Mouse (Mus musculus) lung, embryonic 15.5 days (tissue): ENCODE data around the gene Fsd2. TPM values are rescaled to one million over a fixed set of nuclear protein-coding genes. Genes with fewer than 3 reads are reported as not detected.

Experiments used
- ATAC-seq: fragments of 200-750 bp; cut with Nextera tagmentation; 2 replicates; pipeline ENCODE4 v1.8.0; 2017; ENCODE audit warnings: moderate number of reproducible peaks, borderline replicate concordance; ENCODE audit not compliant: low FRiP score, low TSS enrichment; ENCODE audit errors: extremely low read depth
- H3K27ac ChIP-seq: fragments of 300-500 bp; sonication (generic); 2 replicates; pipeline ENCODE4 v1.5.1; 2015; ENCODE audit warnings: moderate library complexity, mild to moderate bottlenecking, inconsistent platforms
- H3K27me3 ChIP-seq: fragments of 300-500 bp; sonication (generic); 2 replicates; pipeline ENCODE4 v1.6.1; 2015; ENCODE audit warnings: inconsistent platforms
- H3K36me3 ChIP-seq: fragments of 300-500 bp; sonication (generic); 2 replicates; pipeline ENCODE4 v1.6.1; 2015; ENCODE audit warnings: inconsistent platforms
- H3K4me1 ChIP-seq: fragments of 300-500 bp; sonication (generic); 2 replicates; pipeline ENCODE4 v1.6.1; 2015; ENCODE audit warnings: inconsistent platforms
- H3K4me2 ChIP-seq: fragments of 300-500 bp; sonication (generic); 2 replicates; pipeline ENCODE4 v1.6.1; 2015; ENCODE audit warnings: inconsistent platforms, mild to moderate bottlenecking, moderate library complexity
- H3K4me3 ChIP-seq: fragments of 300-500 bp; sonication (generic); 2 replicates; pipeline ENCODE4 v1.5.1; 2015; ENCODE audit warnings: mild to moderate bottlenecking, inconsistent platforms
- H3K9ac ChIP-seq: fragments of 300-500 bp; sonication (generic); 2 replicates; pipeline ENCODE4 v1.6.1; 2015; ENCODE audit warnings: inconsistent platforms
- H3K9me3 ChIP-seq: fragments of 300-500 bp; sonication (generic); 2 replicates; pipeline ENCODE4 v1.6.1; 2016; ENCODE audit warnings: inconsistent platforms
- WGBS: fragments of 180-500 bp; shearing (Covaris S2); methylation state at CpG from one replicate; pipeline ENCODE4 v1.1.7; 2015; 5-methylcytosine and 5-hydroxymethylcytosine counted together
- polyA plus RNA-seq: library from polyadenylated mRNA; unstranded; fragments of >200 nt; fragmentation: Nextera tagmentation; extraction: Ambion mirVana; gene quantifications from 2 replicates; pipeline ENCODE4 v1.2.1, GENCODE M21; 2015

Fsd2 gene
- polyA plus RNA-seq, 1 experiment from 2014 or later = 1.8 TPM

DNA sequence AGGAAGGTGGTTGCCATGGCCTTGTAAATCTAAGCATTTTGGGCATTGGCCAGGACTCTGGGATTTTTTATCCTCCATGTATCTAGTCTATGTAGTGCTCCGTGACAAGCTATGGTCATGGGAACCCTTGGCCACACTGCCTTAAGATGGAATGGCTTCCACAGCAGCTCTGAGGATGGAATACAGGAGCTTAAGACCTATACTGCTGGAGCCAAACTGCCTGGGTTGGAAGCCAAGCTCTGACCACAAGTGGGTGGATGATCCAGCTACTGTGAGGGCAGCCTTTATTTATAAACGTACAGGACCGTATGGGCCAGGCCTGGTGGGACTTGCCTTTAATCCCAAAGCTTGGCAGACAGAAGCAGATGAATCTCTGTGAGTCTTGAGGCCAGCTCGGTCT lies 30.3 kb downstream of the Fsd2 start:
- no peak overlapping the region for H3K9ac ChIP-seq
- no peak for ATAC-seq
- H3K4me2 ChIP-seq = no peak overlapping the region
- no peaks in the 10 kb centered on the region for H3K9me3 ChIP-seq
- WGBS = 83% methylated on average over 4 of the region's 4 CpGs
- no peak overlapping the region for H3K4me3 ChIP-seq
- H3K27me3 ChIP-seq = no peaks in the 10 kb centered on the region
- H3K27ac ChIP-seq = no peak overlapping the region
- no peaks in the 10 kb centered on the region for H3K4me1 ChIP-seq
- H3K36me3 ChIP-seq = peaks cover 38% of the 10 kb centered on the region

DNA sequence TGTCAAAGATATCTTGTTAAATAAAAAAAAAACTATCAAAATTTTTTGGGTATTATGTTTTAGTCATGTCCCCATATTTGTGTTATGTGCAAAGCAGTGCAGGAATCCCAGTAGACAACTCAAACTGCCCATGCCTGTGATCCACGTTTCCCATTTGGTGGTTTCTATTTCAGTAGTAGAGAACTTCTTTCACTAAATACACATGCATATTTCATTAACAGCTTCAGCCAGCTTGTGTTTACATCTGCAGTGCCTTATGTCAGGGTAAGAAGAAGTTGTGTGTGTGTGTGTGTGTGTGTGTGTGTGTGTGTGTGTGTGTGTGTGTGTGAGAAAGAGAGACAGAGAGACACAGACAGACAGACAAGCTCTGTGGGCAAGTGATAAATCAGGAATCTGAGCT lies 35.3 kb downstream of the Fsd2 start:
- H3K27me3 ChIP-seq = no peaks in the 10 kb centered on the region
- WGBS = 62% methylated on average over 1 of the region's 1 CpGs
- H3K36me3 ChIP-seq = peaks cover 65% of the 10 kb centered on the region
- no peak overlapping the region for H3K4me3 ChIP-seq
- no peak for ATAC-seq
- H3K4me2 ChIP-seq = no peak overlapping the region
- no peaks in the 10 kb centered on the region for H3K4me1 ChIP-seq
- H3K9me3 ChIP-seq = no peaks in the 10 kb centered on the region
- H3K27ac ChIP-seq = no peak overlapping the region
- H3K9ac ChIP-seq = no peak overlapping the region

DNA sequence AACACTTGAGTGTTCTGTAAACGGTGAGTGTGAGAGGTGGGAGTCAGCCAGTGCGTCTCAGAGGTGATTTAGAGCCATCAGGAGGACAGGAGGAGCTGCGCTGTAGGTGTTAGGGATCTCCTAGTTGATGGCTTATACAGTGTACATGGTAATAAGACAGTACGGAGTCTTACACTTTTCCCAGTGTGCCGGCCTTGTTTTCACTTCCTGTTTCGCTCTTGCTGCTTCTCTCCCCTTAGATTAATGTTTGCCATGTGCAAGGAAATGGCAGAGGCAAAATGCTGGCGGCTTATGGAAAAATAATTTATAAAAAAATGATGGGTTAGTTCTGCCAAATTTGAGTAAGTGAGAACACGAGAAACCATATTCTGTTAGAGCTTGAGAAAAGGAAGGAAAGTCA lies 37.8 kb downstream of the Fsd2 start:
- no peak overlapping the region for H3K9ac ChIP-seq
- peaks cover 62% of the 10 kb centered on the region for H3K36me3 ChIP-seq
- H3K9me3 ChIP-seq = no peaks in the 10 kb centered on the region
- H3K4me1 ChIP-seq = peaks cover 15% of the 10 kb centered on the region
- H3K4me2 ChIP-seq = no peak overlapping the region
- no peaks in the 10 kb centered on the region for H3K27me3 ChIP-seq
- H3K4me3 ChIP-seq = no peak overlapping the region
- WGBS = 76% methylated on average over 8 of the region's 8 CpGs
- H3K27ac ChIP-seq = no peak overlapping the region
- ATAC-seq = no peak

DNA sequence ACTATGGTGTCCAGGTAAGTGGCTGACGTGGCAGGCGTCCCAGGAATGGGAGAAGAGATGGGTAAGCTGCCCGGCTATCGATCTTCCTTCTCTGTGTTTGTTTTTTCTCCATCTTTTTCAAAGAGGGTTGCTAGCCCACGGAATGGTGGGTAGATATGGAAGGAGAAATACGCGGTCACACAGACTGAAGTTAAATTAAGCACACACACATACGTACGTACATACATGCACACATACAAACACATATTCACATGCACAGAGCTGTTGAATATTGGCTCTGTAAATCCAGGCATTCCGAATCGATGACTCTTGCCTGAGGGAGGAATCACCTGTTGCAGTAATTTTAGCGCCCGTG lies 43.1 kb downstream of the Fsd2 start:
- Histone ChIP-seq H3K4me2 (peak overlapping the region; percentile 69), H3K4me3 (peak overlapping the region; percentile 67), H3K9me3 (no peaks in the 10 kb centered on the region), H3K9ac (peak overlapping the region; percentile 67), H3K27ac (peak overlapping the region; percentile 91; the same call in 1 of the 2 replicates), H3K36me3 (peaks cover 17% of the 10 kb centered on the region; the same call in 1 of the 2 replicates), H3K4me1 (peaks cover 23% of the 10 kb centered on the region), H3K27me3 (no peaks in the 10 kb centered on the region)
- ATAC-seq = no peak
- WGBS = 5% methylated on average over 13 of the region's 13 CpGs

DNA sequence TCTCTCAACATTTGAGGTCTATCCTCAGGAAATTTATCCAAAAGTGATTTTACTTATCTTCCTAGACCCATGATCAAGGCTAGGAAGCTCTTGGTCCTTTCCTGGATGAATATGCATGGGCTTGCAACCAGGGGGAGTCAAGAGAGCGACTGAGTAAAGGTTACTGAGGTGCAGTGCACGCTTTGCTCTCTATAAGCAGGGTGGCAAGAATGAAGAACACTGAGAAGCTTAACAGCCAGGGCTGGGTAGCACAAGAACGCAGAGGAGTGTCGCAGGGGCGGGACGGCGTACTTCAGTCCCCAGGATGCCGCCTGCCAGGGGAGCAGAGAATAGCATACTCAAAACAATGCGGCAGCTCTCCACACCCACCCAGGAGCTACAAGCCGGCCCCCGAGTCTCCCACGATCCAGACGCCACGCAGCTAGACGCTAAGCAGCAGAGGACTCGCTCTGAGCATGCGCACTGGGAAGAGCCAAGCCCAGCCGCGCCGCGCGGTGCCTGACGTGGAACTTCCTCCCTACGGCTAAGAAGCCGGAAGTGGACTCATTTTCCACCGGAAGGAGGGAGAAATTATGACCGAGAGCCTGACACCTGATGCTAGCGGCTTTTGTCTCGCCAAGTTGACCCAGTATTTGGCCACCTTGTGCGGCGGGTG lies 43.6 kb downstream of the Fsd2 start:
- peak; percentile 97 for ATAC-seq
- Histone ChIP-seq H3K9ac (peak overlapping the region; percentile 67), H3K27me3 (no peaks in the 10 kb centered on the region), H3K36me3 (0 out of 2 replicates have a peak, but pooled peaks cover 14% of the 10 kb centered on the region), H3K4me3 (peak overlapping the region; percentile 67), H3K4me1 (peaks cover 23% of the 10 kb centered on the region), H3K4me2 (peak overlapping the region; percentile 69), H3K9me3 (no peaks in the 10 kb centered on the region), H3K27ac (peak overlapping the region; percentile 91)
- WGBS = 1% methylated on average over 31 of the region's 31 CpGs

DNA sequence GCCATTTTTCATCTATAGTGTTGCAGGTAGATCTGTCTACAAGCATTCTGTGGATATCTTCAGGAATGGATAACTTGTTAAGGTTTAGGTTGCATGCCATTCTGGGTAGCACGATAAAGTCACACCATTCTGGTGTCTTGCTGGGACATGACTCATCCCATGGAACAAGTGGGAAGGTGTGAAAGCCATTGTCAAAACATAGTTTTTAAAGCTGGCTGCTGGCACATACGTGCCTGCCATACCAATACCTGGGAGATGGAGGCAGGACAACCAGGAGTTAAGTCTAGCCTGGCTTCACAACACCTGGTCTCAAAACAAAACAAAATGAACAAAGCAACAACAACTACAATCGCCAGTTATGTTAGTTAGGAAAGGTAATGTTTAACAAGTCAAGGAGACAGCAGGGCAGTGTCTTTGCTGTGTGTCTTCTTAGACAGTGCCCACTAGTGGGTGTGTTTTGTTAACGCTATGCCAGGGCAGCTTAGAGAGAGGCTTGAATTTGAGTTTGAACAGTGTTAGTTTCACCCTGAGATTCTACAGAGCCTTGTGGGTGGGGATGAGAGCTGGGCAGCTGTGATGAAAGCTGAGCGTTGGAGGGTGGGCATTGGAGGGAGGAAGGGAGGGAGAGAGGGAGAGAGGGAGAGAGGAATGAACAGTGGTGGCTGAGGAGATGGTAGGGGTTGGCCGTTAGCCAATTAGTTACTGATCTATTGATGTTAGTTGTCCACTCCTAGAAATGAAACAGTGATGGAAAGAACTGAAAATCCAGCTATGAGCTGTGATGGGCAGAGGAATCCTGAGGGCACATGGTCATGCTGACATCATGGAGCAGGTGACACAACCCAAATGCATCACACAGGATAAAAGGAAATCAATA lies 50.4 kb downstream of the Fsd2 start:
- Histone ChIP-seq H3K4me2 (no peak overlapping the region), H3K4me1 (no peaks in the 10 kb centered on the region), H3K27me3 (peaks cover 8% of the 10 kb centered on the region; the same call in 1 of the 2 replicates), H3K36me3 (no peaks in the 10 kb centered on the region), H3K9ac (no peak overlapping the region), H3K4me3 (no peak overlapping the region), H3K9me3 (no peaks in the 10 kb centered on the region), H3K27ac (no peak overlapping the region)
- ATAC-seq = no peak
- 51% methylated on average over 6 of the region's 6 CpGs for WGBS

DNA sequence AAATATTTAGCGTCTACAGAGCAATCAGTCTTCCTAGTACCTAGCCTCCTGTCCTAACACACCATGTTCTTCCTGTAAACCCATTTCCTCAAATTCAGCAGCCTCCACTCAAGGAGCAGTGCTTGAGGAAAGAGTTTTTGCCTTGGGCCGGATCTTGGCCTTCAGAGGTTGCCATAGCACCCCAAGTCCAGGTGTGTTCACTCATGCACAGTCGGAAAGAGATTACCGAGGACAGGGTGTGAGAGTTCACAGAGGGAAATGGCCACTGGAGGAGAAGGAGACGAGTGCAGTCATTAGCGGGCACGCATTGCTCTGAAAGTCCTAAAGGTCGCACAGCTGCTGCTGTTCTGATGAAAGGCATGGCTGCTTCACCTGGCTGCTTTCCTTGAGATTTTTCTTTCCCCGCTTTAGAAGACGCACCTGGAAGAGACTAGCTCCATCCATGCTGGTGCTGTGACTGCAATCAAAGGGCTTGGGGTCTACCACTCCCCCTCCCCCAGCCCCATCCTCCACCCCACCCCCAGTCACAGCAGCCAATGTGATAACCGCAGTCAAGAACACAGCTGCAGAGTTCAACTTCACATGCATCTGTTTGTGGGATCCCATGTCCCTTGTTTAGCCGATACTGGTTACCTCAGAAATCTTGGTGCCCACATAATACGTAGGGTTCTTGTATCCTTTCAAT lies 51.7 kb downstream of the Fsd2 start:
- ATAC-seq = no peak
- Histone ChIP-seq H3K9me3 (no peaks in the 10 kb centered on the region), H3K9ac (no peak overlapping the region), H3K4me1 (no peaks in the 10 kb centered on the region), H3K4me2 (no peak overlapping the region), H3K27ac (no peak overlapping the region), H3K4me3 (no peak overlapping the region), H3K27me3 (peaks cover 8% of the 10 kb centered on the region; the same call in 1 of the 2 replicates), H3K36me3 (no peaks in the 10 kb centered on the region)
- WGBS = 28% methylated on average over 13 of the region's 13 CpGs

DNA sequence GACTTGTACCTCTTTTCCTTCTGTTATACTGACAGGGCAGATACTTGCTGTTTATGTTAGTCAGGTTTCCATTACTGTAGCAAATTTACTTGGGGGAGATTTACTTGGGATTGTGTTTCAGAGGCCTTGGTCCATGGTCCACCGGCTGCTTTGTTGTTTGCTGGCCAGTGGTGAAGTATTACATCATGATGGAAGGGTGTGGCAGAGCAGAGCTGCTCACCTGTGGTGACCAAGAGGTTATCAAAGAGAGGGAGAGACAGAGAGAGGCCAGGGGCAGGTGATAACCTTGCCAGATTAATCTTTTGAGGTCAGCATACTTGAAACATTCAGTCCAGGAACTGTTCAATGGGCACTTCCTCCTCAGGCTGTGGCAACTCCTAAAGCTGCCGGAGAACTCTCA lies 65.7 kb downstream of the Fsd2 start:
- no peaks in the 10 kb centered on the region for H3K9me3 ChIP-seq
- peaks cover under 1% of the 10 kb centered on the region; the same call in 1 of the 2 replicates for H3K27me3 ChIP-seq
- no peak overlapping the region for H3K4me2 ChIP-seq
- 37% methylated on average over 2 of the region's 2 CpGs for WGBS
- H3K9ac ChIP-seq = no peak overlapping the region
- no peak for ATAC-seq
- H3K4me3 ChIP-seq = no peak overlapping the region
- no peaks in the 10 kb centered on the region for H3K4me1 ChIP-seq
- H3K36me3 ChIP-seq = no peaks in the 10 kb centered on the region
- no peak overlapping the region for H3K27ac ChIP-seq

DNA sequence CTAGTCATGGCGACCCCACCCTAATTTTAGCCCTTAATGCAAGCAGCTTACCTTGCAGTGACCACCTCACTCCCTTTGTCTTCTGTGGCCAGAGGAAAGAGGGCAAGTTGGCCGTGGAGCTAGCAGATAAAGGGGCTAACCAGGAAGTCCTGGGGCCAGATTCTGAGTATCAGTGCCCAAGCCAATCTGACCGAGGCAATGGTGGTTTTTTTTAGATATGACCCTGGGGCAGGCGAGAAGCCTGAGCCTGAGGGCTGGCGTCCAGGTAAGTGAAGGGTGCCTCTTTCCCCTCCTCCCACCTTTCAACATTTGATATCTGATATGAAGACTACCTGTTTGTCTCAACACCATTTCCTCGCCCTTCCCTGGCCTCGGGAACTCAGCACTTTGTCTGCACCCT lies 68.6 kb downstream of the Fsd2 start, which contains the start of gene BC048679:
Gene BC048679, minus strand, starts transcription at position 101 of the 400 bp plus-strand sequence.
- no peak for ATAC-seq
- no peak within 1 kb of the TSS for H3K9ac ChIP-seq
- 46% methylated on average over 7 of the region's 7 CpGs for WGBS
- 0 out of 2 replicates have a peak, but pooled peaks cover 6% of the 10 kb centered on the region for H3K4me1 ChIP-seq
- no peak within 1 kb of the TSS for H3K4me2 ChIP-seq
- no peaks in the 10 kb centered on the region for H3K9me3 ChIP-seq
- no peak within 1 kb of the TSS for H3K27ac ChIP-seq
- H3K4me3 ChIP-seq = no peak within 1 kb of the TSS
- H3K27me3 ChIP-seq = peaks cover 26% of the 10 kb centered on the region
- no peaks in the 10 kb centered on the region for H3K36me3 ChIP-seq

DNA sequence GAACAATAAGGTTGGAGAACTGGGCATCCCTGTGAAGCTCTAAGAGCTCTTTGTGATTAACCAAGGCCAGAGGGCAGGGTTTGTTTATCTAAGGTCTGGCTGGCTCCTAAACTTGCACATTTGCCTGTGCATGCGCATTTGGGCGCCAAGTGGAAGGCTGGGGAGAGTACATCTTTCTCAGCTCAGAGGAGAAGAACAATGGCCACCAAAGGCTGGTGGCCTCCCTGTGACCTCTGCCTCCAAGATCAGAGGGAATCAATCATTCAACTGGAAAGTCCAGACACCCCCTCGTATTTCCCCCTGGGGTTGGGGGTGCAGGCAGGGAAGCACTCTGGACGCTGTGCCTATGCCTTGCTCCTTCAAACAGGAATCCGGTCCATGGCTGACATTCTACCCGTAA lies 69.6 kb downstream of the Fsd2 start:
- H3K4me1 ChIP-seq = 0 out of 2 replicates have a peak, but pooled peaks cover 6% of the 10 kb centered on the region
- H3K9me3 ChIP-seq = no peaks in the 10 kb centered on the region
- ATAC-seq = no peak
- no peak overlapping the region for H3K27ac ChIP-seq
- no peaks in the 10 kb centered on the region for H3K36me3 ChIP-seq
- no peak overlapping the region for H3K4me3 ChIP-seq
- peaks cover 33% of the 10 kb centered on the region for H3K27me3 ChIP-seq
- no peak overlapping the region for H3K4me2 ChIP-seq
- H3K9ac ChIP-seq = no peak overlapping the region
- WGBS = 12% methylated on average over 6 of the region's 6 CpGs

DNA sequence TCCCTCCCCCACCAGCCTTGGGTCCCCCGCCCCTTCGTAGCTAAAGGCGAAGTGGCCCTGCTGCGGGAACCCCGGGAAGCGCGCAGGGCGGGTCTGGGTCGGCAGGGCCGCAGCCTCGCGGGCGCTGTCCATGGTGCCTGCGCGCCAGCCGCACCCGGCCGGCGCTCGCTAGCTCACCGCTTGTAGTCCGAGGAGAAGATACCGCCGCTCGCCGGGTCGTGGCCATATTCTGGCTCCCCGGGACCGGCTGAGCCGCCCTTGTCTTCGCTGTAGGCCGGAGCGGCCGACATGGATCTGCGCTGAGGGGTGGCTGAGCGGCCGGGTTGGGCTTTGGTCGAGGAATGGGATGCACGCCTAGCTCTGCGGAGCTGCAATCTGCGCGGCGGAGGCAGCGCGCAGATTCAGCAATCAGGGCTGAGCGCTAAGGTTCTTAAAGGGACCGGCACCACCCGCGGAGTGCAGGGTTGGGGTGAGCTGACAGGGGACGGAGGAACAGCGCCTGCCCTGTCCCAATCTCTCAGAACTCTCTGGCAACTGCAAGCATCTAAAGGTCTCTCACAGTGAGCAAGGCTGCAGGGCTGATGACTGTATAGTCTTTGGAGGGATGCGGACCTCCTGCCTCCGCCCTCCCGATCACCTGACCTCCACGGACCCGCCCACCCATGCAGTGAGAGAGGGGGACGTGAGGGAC lies 73.3 kb downstream of the Fsd2 start, which contains the start of gene Ap3b2:
Gene Ap3b2, minus strand, starts transcription at position 595 of the 691 bp plus-strand sequence.
- H3K27ac ChIP-seq = no peak within 1 kb of the TSS
- no peaks in the 10 kb centered on the region for H3K9me3 ChIP-seq
- ATAC-seq = peak; percentile 71; the same call in 1 of the 2 replicates
- peaks cover 33% of the 10 kb centered on the region for H3K27me3 ChIP-seq
- no peak within 1 kb of the TSS for H3K9ac ChIP-seq
- 0 out of 2 replicates have a peak, but pooled peaks cover 6% of the 10 kb centered on the region for H3K4me1 ChIP-seq
- H3K36me3 ChIP-seq = no peaks in the 10 kb centered on the region
- 1% methylated on average over 45 of the region's 57 CpGs for WGBS
- peak within 1 kb of the TSS; percentile 41 for H3K4me3 ChIP-seq
- peak within 1 kb of the TSS; percentile 78 for H3K4me2 ChIP-seq
